Mouse (Mus musculus) bone marrow macrophage, adult 2 months (primary cell): Measurements from ENCODE around the gene Ttc23.

Experiments used
- CTCF ChIP-seq: IDR thresholded peaks from 2 replicates; pipeline ENCODE4 v1.5.1; 2012; ENCODE audit warnings: low read depth, mild to moderate bottlenecking, low read length, moderate library complexity
- POLR2A ChIP-seq: IDR thresholded peaks from 2 replicates; pipeline ENCODE4 v1.6.1; 2012; ENCODE audit warnings: mild to moderate bottlenecking, low read depth, low read length, borderline replicate concordance

DNA sequence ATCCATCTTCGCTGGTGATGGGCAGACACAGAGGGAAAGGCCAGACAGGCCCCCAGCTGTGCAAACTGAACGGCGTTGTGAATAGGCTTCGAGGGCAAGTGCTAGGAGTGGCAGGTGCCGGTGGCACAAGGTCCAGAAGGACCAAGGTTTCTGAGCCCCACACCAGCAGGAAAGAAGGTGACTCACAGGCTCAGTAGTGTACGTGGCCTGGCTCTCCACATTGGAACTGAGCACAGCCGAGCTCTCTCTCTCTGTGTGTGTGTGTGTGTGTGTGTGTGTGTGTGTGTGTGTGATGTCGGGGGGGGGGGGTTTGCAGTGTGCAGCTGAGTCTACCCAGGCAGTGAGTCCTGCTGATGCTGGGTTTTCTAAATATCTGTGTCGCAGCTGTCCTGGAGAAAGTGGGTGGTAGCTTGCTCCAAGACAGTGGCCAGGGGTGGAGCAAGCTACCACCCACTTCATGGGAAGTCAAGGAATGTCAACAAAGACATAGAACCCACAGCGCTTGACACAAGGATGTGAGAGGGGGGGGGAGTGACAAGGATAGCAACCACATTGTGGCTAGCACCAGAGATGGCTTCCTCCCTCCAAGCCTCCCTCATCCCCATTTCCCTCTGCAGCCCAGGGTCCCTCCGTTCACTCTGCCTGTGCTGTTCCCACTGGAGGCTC is 69.1 kb downstream of the Ttc23 start:
- TF ChIP-seq CTCF (no peak), POLR2A (no peak)
